Mouse (Mus musculus): ENCODE measurements around the gene Naa60.
"Not testable (repeated sequence)": the region's sequence is repeated elsewhere in the genome, so short reads cannot be mapped to it uniquely, and the experiment has no call there.

The Naa60 gene

DNA sequence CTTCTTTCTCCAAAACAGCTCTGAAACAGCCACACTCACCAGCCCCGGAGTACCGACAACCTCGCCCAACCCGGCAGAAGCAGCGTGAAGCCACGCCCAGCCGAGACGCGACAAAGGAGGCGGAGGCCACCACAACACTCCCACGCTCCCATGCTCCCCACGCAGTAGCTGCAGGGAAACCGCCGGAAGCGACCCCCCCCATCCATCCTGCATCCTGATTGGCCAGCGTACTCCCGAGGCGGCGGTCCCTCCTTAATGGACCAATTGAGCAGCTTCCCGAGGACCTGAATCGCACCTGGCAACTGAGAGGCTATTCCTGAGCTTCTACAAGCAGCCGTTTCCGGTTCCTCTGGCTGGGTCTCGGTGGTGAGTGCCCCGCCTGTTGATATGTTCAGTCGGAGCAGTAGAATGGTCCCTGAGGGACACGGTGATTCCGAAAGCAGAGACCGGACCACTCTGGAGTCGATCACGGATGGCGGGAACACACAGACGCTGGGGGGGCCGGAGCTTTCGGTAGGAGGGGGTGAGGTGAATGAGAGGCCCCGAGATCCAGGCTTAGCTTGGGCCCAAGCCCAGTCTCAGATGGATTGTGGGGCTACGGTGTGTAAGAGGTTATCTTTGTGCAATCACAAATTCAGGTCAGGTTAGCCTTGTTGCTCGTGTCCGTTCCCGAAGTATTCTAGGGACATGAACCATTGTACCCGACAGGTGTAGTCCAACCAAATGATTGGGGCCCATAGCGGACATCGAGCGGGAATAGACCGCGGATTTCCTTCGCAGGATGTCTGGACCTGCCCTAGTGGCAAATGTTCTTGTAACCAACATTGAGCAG is at the start of gene Naa60:
Gene Naa60, plus strand, starts transcription at position 160 of the 832 bp plus-strand sequence.
- DNase-seq (ENCODE audit: extremely low spot score): peak; percentile 95

DNA sequence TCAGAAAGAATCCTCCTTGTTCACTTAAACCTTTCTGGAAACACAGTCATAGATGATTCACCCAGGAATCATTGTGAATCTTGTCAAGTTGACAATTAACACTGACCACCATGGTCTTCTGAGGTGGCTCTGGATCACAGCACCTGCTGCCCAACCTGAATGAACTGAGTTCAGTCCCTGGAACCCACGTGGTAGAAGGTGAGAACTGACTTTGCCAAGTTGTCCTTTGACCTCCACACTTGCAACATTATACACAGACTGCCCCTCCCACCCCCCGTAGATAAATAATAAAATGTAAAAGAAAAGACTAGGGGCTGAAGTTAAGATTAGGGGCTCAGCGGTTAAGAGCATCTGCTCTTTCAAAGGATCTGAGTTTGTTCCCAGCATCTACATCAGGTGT is 44.2 kb upstream of the Naa60 start:
- DNase-seq (ENCODE audit: extremely low spot score): no peak

DNA sequence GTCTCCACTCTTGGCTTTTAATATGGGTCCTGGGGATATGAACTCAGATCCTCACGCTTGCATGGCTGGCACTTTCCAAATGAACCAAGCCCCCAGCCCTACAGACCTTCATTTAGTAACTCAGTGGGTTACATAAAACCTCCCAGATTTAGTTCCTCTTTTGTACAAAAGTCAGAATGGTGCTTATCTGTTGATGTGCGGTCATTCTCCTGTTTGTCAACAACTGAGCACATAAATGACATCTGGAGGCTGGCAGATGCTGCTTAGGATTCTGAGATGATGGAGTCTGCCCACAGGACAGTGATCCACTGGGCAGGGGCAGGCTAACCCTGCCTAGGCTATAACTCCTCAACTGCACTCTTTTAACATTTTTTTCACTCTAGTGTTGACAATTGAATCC is 42.4 kb upstream of the Naa60 start:
- DNase-seq (ENCODE audit: extremely low spot score): no peak

DNA sequence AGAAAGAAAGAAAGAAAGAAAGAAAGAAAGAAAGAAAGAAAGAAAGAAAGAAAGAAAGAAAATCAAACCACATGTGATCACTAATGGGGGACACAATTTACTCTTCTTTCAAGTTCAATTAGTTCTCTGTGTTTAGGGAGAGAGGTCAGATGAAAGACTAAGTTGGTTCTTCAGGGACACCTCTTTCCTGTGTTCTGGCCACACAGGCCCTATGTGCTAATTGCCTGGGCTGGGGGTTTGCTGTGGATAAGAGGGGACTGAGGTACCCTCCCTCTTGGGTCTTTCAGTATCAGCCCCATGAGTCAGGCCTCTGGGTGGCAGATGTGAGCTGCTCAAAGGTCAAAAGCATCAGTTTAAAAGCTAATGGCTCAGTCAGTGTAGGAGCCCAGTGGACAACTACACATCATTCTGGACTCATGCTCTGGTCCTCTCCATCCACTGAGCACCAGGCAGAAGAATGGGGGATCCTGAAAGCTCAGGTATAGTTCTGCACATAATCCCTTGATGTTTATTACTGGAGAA is 41.5 kb upstream of the Naa60 start, which contains the start of gene Olfr15:
Gene Olfr15, plus strand, starts transcription at position 291 of the 522 bp plus-strand sequence.
- DNase-seq (ENCODE audit: extremely low spot score): no peak

DNA sequence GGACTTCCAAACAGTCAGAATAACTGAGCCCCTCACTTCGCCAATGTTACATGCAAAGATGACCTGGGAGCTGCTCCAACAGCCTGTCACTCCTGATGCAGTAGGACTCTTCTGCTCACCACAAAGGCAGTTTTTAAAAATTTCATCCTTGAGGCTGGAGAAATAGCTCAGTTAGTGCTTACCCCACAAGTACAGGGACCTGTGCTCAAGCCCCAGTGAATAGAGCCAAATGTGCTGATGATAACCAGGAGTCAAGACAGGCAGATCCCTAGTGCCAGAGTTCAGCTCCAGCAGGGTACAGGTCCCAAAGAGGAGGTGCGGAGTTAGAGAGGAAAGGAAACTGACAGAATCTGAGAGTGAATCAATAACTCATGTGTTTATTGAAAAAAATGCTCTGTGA is 36.7 kb upstream of the Naa60 start:
- DNase-seq (ENCODE audit: extremely low spot score): no peak

DNA sequence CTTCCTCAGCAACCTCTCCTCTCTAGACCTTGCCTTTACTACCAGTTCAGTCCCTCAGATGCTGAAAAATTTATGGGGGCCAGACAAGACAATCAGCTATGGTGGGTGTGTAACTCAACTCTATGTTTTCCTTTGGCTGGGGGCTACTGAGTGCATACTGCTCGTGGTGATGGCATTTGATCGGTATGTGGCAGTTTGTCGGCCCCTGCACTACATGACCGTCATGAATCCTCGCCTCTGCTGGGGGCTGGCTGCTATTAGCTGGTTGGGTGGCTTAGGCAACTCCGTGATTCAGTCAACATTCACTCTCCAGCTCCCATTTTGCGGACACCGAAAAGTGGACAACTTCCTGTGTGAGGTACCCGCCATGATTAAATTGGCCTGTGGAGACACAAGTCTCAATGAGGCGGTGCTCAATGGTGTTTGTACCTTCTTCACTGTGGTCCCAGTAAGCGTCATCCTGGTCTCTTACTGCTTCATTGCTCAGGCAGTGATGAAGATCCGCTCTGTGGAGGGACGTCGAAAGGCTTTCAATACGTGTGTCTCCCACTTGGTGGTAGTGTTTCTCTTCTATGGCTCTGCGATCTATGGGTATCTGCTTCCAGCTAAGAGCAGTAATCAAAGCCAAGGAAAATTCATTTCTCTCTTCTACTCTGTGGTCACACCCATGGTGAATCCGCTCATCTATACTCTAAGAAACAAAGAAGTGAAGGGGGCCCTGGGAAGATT is 32.9 kb upstream of the Naa60 start:
- no peak for DNase-seq (ENCODE audit: extremely low spot score)

DNA sequence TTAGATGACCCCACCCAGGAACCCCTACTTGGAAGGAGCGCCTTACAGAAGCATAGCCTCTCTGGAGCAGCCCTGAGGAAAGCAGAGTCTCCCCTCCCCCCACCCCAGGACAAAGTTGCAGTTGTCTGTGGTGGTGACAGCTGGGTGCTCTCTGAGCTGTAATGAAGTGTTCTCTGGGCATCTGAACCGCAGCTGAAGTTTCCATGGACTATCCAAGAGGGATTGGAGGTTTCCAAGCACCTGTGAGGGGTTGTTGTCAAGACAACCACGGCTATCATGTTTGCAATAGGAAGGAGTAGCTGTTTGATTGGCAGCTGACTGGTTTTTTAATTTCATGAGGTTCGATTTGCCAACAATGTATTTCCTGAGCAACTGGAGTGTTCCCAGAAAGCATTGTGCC is 29.2 kb upstream of the Naa60 start:
- no peak for DNase-seq (ENCODE audit: extremely low spot score)

DNA sequence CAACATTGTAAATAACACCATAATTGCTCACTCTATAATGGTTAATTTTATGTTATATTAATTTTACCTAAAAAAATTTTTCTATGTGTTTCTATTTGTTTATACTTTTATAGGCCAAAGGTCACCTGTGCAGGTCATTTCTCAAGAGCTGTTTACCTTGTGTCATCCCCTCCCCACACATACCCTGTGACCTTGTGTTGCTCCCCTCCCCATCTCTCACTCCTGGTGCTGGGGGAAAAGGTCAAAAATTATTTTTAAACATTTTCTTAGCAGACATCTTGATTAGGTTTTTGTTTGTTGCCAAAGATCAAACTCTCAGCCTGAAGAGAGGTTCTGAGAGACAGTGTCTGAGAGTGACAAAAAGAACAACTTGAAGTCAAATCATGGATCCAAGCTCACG is 28.4 kb upstream of the Naa60 start:
- DNase-seq (ENCODE audit: extremely low spot score): no peak

DNA sequence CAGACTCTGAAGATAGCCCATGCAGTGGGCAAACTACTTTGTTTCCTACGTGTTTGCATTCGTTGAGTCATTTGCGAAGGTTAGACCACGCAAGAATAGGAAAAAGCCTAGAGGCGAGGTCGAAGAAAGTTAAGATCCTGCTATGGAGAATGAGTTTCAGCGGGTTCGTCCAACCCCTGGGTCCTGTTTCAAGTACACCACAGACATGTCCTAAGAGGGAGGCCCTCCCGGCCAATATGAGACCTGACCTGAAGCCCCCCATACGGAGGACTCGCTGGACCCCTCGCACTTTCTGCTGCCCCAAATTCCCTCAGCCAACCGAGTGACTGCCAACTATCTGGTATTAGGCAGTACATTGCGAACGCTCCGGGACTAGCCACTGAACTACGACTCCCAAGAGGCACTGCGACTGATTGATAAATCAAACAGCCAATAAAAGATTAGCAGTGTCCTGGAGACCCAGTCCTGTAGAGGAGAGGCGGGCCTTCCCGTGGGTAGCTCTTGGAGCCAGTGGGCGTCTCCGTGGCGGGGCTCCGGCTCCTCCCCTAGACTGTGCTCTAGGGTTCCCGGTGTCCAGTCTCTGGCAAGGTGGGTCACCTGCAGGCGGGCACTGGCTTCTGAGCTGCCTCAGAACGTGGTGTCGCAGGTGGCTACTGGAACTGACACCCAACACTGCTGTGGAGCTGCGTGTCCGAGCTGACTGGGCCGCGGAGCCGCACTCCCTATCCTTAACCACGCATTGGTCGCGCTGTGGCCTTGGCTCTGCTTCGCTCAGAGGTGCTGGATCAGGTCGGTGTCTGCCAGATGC is 25.3 kb upstream of the Naa60 start, which contains the start of gene Zfp174:
Gene Zfp174, plus strand, starts transcription at position 558 of the 808 bp plus-strand sequence.
- peak; percentile 93 for DNase-seq (ENCODE audit: extremely low spot score)

DNA sequence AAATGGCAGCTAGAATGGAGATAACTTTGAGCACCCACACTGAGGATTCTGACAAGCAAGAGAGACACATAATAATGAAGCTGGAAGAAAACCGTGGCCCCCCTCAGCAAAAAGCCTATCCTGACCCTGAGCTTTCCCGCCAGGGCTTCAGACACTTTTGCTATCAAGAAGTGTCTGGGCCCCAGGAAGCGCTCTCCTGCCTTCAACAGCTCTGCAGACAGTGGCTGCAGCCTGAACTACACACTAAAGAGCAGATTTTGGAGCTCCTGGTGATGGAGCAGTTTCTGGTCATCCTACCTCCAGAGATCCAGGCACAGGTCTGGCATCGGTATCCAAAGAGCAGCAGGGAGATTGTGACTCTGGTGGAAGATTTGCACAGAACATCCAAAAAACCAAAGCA is 24.3 kb upstream of the Naa60 start:
- DNase-seq (ENCODE audit: extremely low spot score): no peak

DNA sequence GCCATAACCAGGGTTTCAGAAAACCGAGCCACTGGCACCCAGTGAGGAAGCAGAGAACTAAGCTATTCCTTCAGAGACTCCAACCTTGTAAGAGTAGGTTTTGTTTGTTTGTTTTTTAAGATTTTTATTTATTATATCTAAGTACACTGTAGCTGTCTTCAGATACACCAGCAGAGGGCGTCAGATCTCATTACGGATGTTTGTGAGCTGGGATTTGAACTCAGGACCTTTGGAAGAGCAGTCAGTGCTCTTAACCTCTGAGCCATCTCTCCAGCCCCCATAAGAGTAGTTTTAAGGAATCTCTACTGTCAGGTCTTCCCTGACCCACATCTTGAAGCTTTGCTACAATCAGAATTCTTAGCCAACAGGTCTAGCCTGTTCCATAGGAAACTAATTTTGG is 23.8 kb upstream of the Naa60 start:
- no peak for DNase-seq (ENCODE audit: extremely low spot score)

DNA sequence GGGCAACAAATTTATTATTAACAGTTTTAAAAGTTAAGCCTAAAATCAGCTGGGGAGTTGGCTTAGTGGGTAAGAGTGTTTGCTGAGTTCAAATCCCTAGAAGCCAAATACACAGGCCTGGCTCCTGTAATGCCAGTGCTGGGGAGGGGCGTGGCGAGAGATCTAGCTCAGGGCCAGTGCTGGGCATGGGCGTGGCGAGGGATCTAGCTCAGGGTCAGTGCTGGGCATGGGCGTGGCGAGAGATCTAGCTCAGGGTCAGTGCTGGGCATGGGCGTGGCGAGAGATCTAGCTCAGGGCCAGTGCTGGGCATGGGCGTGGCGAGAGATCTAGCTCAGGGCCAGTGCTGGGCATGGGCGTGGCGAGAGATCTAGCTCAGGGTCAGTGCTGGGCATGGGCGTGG is 20.9 kb upstream of the Naa60 start:
- not testable (repeated sequence) for DNase-seq (ENCODE audit: extremely low spot score)

DNA sequence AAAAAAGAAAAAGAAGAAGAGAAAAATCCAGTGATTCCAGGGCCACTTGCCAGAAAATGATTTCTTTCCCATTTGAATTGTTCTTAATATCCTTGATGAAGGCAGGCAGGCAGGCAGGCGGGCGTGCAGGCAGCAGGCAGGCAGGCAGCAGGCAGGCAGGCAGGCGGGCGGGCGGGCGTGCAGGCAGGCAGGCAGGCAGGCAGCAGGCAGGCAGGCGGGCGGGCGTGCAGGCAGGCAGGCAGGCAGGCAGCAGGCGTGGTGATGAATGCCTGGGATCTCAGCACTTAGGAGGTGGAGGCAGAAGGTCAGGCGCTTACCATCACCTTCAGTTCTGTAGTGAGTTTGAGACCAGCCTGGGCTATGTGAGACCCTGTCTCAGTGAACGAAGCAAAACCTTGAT is 19.6 kb upstream of the Naa60 start:
- DNase-seq (ENCODE audit: extremely low spot score): peak; percentile 34

DNA sequence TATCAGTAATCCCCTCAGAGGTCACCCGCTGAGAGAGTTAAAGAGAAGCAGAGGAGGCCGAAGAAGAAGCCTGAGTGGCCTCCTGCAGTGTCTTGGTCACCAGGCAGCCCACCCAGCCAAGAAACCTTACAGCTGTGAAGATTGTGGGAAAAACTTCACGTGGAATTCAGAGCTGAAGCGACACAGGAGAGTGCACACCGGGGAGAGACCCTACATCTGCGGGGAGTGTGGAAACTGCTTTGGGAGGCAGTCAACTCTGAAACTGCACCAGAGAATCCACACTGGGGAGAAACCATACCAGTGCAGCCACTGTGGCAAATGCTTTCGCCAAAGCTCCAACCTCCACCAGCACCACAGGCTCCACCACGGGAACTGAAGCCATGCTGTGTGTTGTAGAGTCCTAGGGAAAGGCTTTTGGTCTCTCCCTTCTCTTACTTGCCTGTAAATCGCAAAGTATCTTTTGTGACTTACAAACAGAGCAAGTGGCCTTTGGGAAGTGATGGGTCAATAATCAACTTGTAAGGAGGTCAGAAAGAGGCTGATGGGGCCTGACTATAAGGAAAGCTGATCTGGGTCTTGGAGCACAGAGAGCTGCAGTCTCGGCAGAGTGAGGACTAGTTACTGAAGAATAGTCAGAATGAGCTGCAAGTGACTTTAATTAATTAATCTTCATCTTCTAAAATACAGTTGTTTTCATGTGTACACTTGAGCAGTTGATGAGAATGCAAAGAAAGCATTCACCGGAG is 17.6 kb upstream of the Naa60 start:
- no peak for DNase-seq (ENCODE audit: extremely low spot score)

DNA sequence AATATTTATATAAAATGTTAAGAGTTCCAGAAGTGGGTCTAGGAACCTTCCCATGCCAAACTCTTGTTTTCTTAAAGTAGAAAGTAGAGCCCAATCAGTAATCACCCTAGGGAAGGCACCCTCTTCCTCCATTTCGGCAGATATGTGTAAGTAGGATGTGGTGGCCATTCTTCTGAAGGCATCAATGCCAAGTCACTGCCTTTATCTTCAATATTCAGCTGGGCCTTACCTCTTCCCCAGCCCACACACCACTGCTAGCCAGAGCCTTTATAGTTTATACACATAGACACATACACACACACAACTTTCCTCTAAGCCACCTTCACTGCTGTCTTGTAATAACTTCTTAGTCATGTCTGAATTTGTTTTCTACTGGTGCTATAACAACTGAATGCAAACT is 16.4 kb upstream of the Naa60 start:
- no peak for DNase-seq (ENCODE audit: extremely low spot score)

DNA sequence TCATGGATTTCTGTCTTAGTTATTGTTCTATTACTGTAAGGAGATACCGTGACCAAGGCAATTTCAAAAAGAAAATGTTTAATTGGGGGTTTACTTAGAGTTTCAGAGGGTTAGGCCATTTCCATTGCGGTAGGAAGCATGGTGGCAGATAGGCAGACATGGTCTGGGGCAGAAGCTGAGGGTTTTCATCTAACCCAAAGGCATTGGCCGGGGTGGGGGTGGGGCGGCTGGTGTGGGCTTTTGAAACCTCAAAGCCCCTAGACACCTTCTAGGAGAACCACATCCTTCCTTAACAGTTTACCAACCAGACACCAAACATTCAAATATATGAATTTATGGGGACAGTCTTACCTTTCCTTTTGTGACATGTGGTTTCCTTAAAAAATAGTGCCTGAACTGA is 12.9 kb upstream of the Naa60 start:
- no peak for DNase-seq (ENCODE audit: extremely low spot score)

DNA sequence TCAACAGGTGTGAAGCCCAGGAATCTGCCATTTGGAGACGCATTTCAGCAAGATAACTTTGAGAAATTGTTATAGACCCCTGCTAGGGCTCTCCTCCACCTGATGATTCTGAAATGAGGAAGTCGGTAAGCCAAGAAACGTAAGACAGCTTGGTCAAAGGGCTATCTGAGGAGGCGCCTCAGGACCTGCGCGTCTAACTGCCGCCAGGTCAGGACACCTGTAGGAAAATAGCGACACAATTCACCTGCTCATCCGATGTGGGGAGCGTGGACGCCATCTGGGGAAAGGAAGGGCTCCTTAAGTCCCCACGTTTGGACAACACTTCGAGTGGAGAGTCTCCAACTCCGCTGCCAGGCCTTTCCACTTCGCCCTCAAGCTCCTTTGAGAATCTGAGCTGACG is 360 bp upstream of the Naa60 start:
- no peak for DNase-seq (ENCODE audit: extremely low spot score)

DNA sequence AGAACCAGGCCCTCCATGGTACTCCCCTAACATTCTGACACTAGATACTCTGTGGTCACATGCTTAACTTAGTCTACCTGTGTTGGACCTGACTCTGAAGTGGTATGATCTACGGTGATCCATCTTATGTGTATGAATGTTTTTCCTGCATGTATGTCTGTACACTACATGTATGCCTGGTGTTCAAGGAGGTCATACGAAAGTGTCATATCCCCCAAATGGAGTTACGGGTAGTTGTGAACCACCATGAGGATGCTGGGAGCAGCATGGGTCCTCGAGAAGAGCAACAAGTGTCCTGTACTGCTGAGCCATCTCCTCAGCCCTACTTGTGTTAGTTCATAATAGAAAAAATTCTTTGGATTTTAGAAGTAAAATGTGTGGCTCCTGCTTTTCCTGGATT is 4.2 kb downstream of the Naa60 start:
- no peak for DNase-seq (ENCODE audit: extremely low spot score)

DNA sequence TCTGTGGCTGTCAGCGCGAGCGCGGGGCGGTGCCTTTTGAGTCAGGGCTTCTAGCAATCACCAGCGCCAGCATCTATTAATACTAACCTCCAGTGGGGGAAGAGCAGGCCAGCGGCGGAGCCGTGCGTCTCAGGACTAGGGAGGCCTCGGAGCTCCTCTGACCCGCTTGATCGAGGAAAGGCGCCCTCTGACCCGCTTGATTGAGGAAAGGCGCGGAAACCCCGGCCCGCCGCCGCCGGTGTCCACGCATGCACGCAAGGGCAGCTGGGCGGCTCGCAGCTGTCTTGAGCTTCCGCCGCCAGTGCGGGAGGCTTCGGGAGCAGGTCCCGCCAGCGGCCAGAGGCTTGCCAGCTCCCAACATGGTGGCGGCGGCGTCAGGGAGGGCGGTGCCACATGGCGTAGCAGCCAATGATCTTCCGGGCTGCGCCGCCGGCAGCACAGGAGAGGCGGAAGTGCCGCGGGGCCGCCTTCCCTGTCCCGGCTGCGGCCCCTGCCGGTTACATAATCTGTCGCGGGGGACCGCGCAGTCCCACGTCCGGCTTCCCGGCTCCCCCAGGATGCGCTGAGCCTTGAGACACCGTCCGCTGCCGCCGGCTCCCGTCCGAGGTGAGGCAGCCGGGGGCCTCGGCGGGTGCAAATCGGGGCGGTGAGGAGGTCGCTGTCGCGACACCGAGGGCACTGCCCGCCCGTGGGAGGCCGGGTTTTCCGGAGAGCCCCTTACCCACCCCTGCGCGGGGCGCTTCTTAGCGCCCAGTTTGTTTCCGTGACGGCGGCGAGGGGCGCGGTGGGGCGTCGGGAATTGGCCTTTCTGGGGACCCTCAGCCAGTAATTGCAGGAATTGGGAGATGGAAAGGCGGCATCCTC is 12.3 kb downstream of the Naa60 start, which contains the start of the genes Zfp597 and Gm20695:
Gene Zfp597, minus strand, starts transcription at position 361 of the 864 bp plus-strand sequence.
Gene Gm20695, plus strand, starts transcription at position 448 of the 864 bp plus-strand sequence.
- DNase-seq (ENCODE audit: extremely low spot score): peak; percentile 95

DNA sequence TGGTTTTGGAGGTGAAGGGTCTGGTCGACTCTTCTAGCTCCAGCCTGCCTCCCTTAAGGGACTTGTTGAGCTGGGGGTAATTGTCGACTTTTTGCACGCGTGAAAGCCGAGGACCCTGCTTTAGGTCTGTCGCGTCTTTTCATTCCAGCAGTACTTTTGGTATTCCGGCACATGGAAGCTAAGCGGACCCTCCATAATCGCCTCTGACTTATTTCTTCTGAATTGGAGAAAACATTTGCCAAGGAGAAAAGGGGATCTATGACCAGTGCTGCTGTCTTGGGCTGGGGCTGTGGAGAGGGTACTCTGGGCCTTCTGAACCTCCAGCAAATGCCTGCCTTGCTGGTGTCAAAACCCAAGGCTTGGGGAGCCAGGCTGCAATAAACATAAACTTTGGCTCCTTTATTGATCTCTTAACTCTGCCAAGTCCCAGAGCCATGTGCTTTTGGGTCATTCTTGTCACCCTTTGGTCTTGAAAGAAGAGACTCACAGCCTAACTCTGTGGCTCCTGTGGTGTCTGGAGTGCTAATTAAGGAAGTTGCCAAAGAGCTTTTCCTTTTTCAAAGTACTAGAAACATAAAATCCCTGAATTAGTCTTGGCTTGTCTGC is 13.0 kb downstream of the Naa60 start:
- DNase-seq (ENCODE audit: extremely low spot score): no peak
